Mouse (Mus musculus) CD4-positive, CD25-positive, alpha-beta regulatory T cell, adult 9 weeks (primary cell): Measurements from ENCODE around the gene 5730480H06Rik. TPM values are rescaled to one million over a fixed set of nuclear protein-coding genes. Genes with fewer than 3 reads are reported as not detected.

Experiments used
- polyA plus RNA-seq: library from polyadenylated mRNA; unstranded; fragments of 100-300 nt; shearing (Covaris generic); gene quantifications from one replicate; pipeline ENCODE4 v1.2.1, GENCODE M21; 2017

5730480H06Rik gene
- 13.3 TPM for polyA plus RNA-seq

DNA sequence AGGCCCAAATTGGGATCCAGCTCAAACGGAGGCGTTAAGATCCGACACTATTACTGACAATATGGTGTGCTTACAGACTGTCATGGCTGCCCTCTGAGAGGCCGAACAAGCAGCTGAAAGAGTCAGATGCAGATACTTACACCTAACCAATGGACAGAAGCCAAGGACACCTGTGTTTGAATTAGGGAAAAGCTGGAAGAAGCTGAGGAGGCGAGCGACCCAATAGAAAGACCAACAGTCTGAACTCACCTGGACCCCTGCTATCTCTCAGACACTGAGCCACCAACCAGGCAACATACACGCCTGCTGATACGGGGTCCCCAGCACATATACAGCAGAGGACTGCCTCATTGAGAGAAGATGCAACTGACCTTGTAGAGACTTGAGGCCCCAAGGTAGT lies at the start of gene 5730480H06Rik:
Gene 5730480H06Rik, plus strand, starts transcription at position 301 of the 400 bp plus-strand sequence.

